ENCODE assay signal across 8 mouse cellular contexts in genomic region chr2:33908374-33908773, GRCm38 (mm10). TPM values are rescaled to one million over a fixed set of nuclear protein-coding genes. Genes with fewer than 3 reads are reported as not detected.
A peak's percentile ranks its signal among the peaks of the same experiment; 100 is the strongest.
DNase-seq lines count a peak whose midpoint lies in the region; ATAC-seq and TF ChIP-seq lines count a peak whose summit lies in the region.

No protein-coding gene starts in this region.

- peak; percentile 7 for DNase-seq in adrenal gland, adult 2 months
- no peak for DNase-seq in adrenal gland, adult 18-20 months (ENCODE audit: low spot score in 2 of 2)
- DNase-seq in lung, postnatal 0 days (ENCODE audit: low spot score), result peak; percentile 89
- DNase-seq in thymus, adult 2 months, result peak; percentile 79
- no peak for DNase-seq in gastrocnemius, adult 8-10 months (ENCODE audit: low spot score in 2 of 2)

- TF ChIP-seq EP300 in lung, postnatal 0 days (IDR thresholded peaks at IDR 0.05), result peak; percentile 68

- 36% methylated on average over 8 of the region's 8 CpGs for WGBS in heart, embryonic 13.5 days
- WGBS in kidney, embryonic 15.5 days, result 35% methylated on average over 8 of the region's 8 CpGs
- 2% methylated on average over 8 of the region's 8 CpGs for WGBS in lung, postnatal 0 days
- 3% methylated on average over 8 of the region's 8 CpGs for WGBS in thymus, adult 2 months

- H3K36me3 ChIP-seq in heart, embryonic 13.5 days, result no peaks in the 10 kb centered on the region
- no peaks in the 10 kb centered on the region for H3K36me3 ChIP-seq in kidney, embryonic 15.5 days
- H3K36me3 ChIP-seq in lung, postnatal 0 days (ENCODE audit: insufficient read depth, low read length), result no peaks in the 10 kb centered on the region
- no peaks in the 10 kb centered on the region for H3K36me3 ChIP-seq in thymus, adult 2 months (ENCODE audit: control insufficient read depth, insufficient read depth, low read length)

- peaks cover 8% of the 10 kb centered on the region; the same call in 1 of the 2 replicates for H3K9me3 ChIP-seq in heart, embryonic 13.5 days
- H3K9me3 ChIP-seq in kidney, embryonic 15.5 days (replicated peaks), result no peaks in the 10 kb centered on the region
- no peaks in the 10 kb centered on the region for H3K9me3 ChIP-seq in lung, postnatal 0 days (ENCODE audit: low read length)

- H3K4me2 ChIP-seq in heart, embryonic 13.5 days, result peak overlapping the region; percentile 11; the same call in 1 of the 2 replicates
- H3K4me2 ChIP-seq in kidney, embryonic 15.5 days, result no peak overlapping the region
- no peak overlapping the region for H3K4me2 ChIP-seq in lung, postnatal 0 days (replicated peaks; ENCODE audit: low read depth, low read length)

- no peak for ATAC-seq in heart, embryonic 13.5 days (ENCODE audit: extremely low read depth, insufficient number of reproducible peaks, low FRiP score, low TSS enrichment)
- ATAC-seq in kidney, embryonic 15.5 days (replicated peaks; ENCODE audit: low FRiP score), result peak; percentile 74
- peak; percentile 96 for ATAC-seq in lung, postnatal 0 days

- H3K4me1 ChIP-seq in brown adipose tissue, adult 24 weeks (ENCODE audit: control insufficient read depth, insufficient read depth, insufficient read length, low read length), result no peaks in the 10 kb centered on the region
- peaks cover 17% of the 10 kb centered on the region for H3K4me1 ChIP-seq in heart, embryonic 13.5 days
- H3K4me1 ChIP-seq in kidney, embryonic 15.5 days, result no peaks in the 10 kb centered on the region
- H3K4me1 ChIP-seq in lung, postnatal 0 days (ENCODE audit: insufficient read depth, low read depth, low read length), result peaks cover 4% of the 10 kb centered on the region; the same call in 1 of the 2 replicates
- H3K4me1 ChIP-seq in thymus, adult 2 months (replicated peaks; ENCODE audit: control insufficient read depth, insufficient read depth, low read length), result peaks cover 19% of the 10 kb centered on the region

- TF ChIP-seq POLR2A in thymus, adult 2 months (IDR thresholded peaks at IDR 0.05; ENCODE audit: control insufficient read depth, extremely low read depth, insufficient read depth, low read length, poor library complexity), result no peak

- no peak overlapping the region for H3K9ac ChIP-seq in heart, embryonic 13.5 days
- no peak overlapping the region for H3K9ac ChIP-seq in kidney, embryonic 15.5 days
- H3K9ac ChIP-seq in lung, postnatal 0 days (replicated peaks; ENCODE audit: low read depth), result no peak overlapping the region

- H3K27ac ChIP-seq in brown adipose tissue, adult 24 weeks (replicated peaks; ENCODE audit: low read depth, low read length), result peak overlapping the region; percentile 50
- peak overlapping the region; percentile 72 for H3K27ac ChIP-seq in heart, embryonic 13.5 days (replicated peaks)
- peak overlapping the region; percentile 67 for H3K27ac ChIP-seq in kidney, embryonic 15.5 days
- peak overlapping the region; percentile 27; the same call in 1 of the 2 replicates for H3K27ac ChIP-seq in lung, postnatal 0 days (ENCODE audit: low read length)
- H3K27ac ChIP-seq in thymus, adult 2 months (ENCODE audit: control insufficient read depth, insufficient read depth, low read length), result peak overlapping the region; percentile 94

- H3K27me3 ChIP-seq in heart, embryonic 13.5 days (replicated peaks), result peaks cover 20% of the 10 kb centered on the region
- H3K27me3 ChIP-seq in kidney, embryonic 15.5 days, result no peaks in the 10 kb centered on the region
- no peaks in the 10 kb centered on the region for H3K27me3 ChIP-seq in lung, postnatal 0 days (replicated peaks; ENCODE audit: insufficient read depth, low read length)
- H3K27me3 ChIP-seq in thymus, adult 2 months (ENCODE audit: control insufficient read depth, insufficient read depth, low read length), result no peaks in the 10 kb centered on the region; the same call in 1 of the 2 replicates

- no peak overlapping the region for H3K4me3 ChIP-seq in brown adipose tissue, adult 24 weeks (ENCODE audit: insufficient read depth, low read depth, low read length)
- no peak overlapping the region for H3K4me3 ChIP-seq in heart, embryonic 13.5 days
- no peak overlapping the region for H3K4me3 ChIP-seq in kidney, embryonic 15.5 days (replicated peaks)
- H3K4me3 ChIP-seq in lung, postnatal 0 days (ENCODE audit: low read depth, low read length), result no peak overlapping the region
- H3K4me3 ChIP-seq in thymus, adult 2 months (ENCODE audit: control insufficient read depth, insufficient read depth, low read length), result no peak overlapping the region

- TF ChIP-seq CTCF in lung, postnatal 0 days (IDR thresholded peaks at IDR 0.05), result no peak
- TF ChIP-seq CTCF in thymus, adult 2 months (IDR thresholded peaks at IDR 0.05; ENCODE audit: borderline replicate concordance, control insufficient read depth, extremely low read depth, insufficient read depth, low read length, poor library complexity), result no peak

RNA-seq across cellular contexts. Expression of gene Mvb12b, which starts 20.6 kb away (rescaled TPM):
- total RNA-seq in adrenal gland, adult 2 months (2021), result 10 to 100 TPM; 16.3 to 23.3 TPM
- 27.8 and 41.3 TPM in 2 replicates for polyA plus RNA-seq in adrenal gland, adult 2 months (2012; rRNA removed)
- total RNA-seq in adrenal gland, adult 18-20 months (2021), result 10 to 100 TPM; 17.4 to 21.9 TPM
- 9.0 and 11.9 TPM in 2 replicates for polyA plus RNA-seq in brown adipose tissue, adult 24 weeks (2012; ENCODE audit: insufficient read depth, insufficient read length, missing spikeins)
- polyA plus RNA-seq in heart, embryonic 13.5 days (2015; fragmentation: Nextera tagmentation; extraction: Ambion mirVana), result 10.9 and 11.3 TPM in 2 replicates
- polyA plus RNA-seq in kidney, embryonic 15.5 days (2015; fragmentation: Nextera tagmentation; extraction: Ambion mirVana), result 18.4 and 19.6 TPM in 2 replicates
- 21.3 and 24.5 TPM in 2 replicates for polyA plus RNA-seq in lung, postnatal 0 days (2015; fragmentation: Nextera tagmentation; extraction: Ambion mirVana)
- 79.3 and 94.9 TPM in 2 replicates for polyA plus RNA-seq in thymus, adult 2 months (2012; rRNA removed)
- 10 to 100 TPM; 31.9 to 41.4 (median 34.4) TPM for total RNA-seq in gastrocnemius, adult 8-10 months (2022)

Comparison
In these comparisons a context has a peak if more than half of its experiments do, and no peak if none do; other contexts are left out.
1. DNase-seq: peak in adrenal gland, adult 2 months (single experiment), lung, postnatal 0 days (single experiment) and thymus, adult 2 months (single experiment); none in adrenal gland, adult 18-20 months (0 of 2) and gastrocnemius, adult 8-10 months (0 of 2).
2. H3K27ac ChIP-seq: peak in every context shown above with its lines; median percentile 94 in thymus, adult 2 months; 72 in heart, embryonic 13.5 days; 67 in kidney, embryonic 15.5 days; 50 in brown adipose tissue, adult 24 weeks; 27 in lung, postnatal 0 days.